Mouse (Mus musculus) neural tube, embryonic 12.5 days (tissue): Measurements from ENCODE around the gene Socs3. TPM values are rescaled to one million over a fixed set of nuclear protein-coding genes. Genes with fewer than 3 reads are reported as not detected.

Source experiments
- ATAC-seq: fragments of 200-750 bp; cut with Nextera tagmentation; 2 replicates; pipeline ENCODE4 v1.8.0; 2017; ENCODE audit warnings: low read depth, mild to moderate bottlenecking, moderate TSS enrichment, moderate library complexity; ENCODE audit not compliant: low FRiP score
- H3K27ac ChIP-seq: fragments of 300-500 bp; sonication (generic); 2 replicates; pipeline ENCODE4 v1.5.1; 2016
- H3K27me3 ChIP-seq: fragments of 300-500 bp; sonication (generic); replicated peaks from 2 replicates; pipeline ENCODE4 v1.6.1; 2016; ENCODE audit warnings: mild to moderate bottlenecking
- H3K36me3 ChIP-seq: fragments of 300-500 bp; sonication (generic); 2 replicates; pipeline ENCODE4 v1.6.1; 2016; ENCODE audit warnings: mild to moderate bottlenecking
- H3K4me1 ChIP-seq: fragments of 300-500 bp; sonication (generic); 2 replicates; pipeline ENCODE4 v1.6.1; 2016
- H3K4me2 ChIP-seq: fragments of 300-500 bp; sonication (generic); replicated peaks from 2 replicates; pipeline ENCODE4 v1.6.1; 2016; ENCODE audit warnings: mild to moderate bottlenecking
- H3K4me3 ChIP-seq: fragments of 300-500 bp; sonication (generic); 2 replicates; pipeline ENCODE4 v1.5.1; 2016
- H3K9ac ChIP-seq: fragments of 300-500 bp; sonication (generic); 2 replicates; pipeline ENCODE4 v1.6.1; 2016; ENCODE audit warnings: mild to moderate bottlenecking
- H3K9me3 ChIP-seq: fragments of 300-500 bp; sonication (generic); 2 replicates; pipeline ENCODE4 v1.6.1; 2016; ENCODE audit warnings: mild to moderate bottlenecking
- WGBS: fragments of 180-500 bp; shearing (Covaris S2); methylation state at CpG from one replicate; pipeline ENCODE4 v1.1.7; 2016; 5-methylcytosine and 5-hydroxymethylcytosine counted together
- microRNA-seq: library from miRNA; unstranded; fragments of <30 nt; microRNA quantifications from one replicate; pipeline ENCODE4, GENCODE M21; 2017
- polyA plus RNA-seq: library from polyadenylated mRNA; unstranded; fragments of >200 nt; fragmentation: Nextera tagmentation; extraction: Ambion mirVana; gene quantifications from 2 replicates; pipeline ENCODE4 v1.2.1, GENCODE M21; 2016

Gene Socs3
- polyA plus RNA-seq, 1 experiment from 2014 or later: 9.2 TPM

GRCm38 (mm10) chr11:117923279-117923678, 46.6 kb downstream of the Socs3 start:
- 89% methylated on average over 11 of the region's 11 CpGs for WGBS
- Histone ChIP-seq H3K4me1 (0 out of 2 replicates have a peak, but pooled peaks cover 5% of the 10 kb centered on the region), H3K27ac (no peak overlapping the region), H3K4me3 (no peak overlapping the region), H3K9me3 (no peaks in the 10 kb centered on the region), H3K4me2 (no peak overlapping the region), H3K27me3 (no peaks in the 10 kb centered on the region), H3K36me3 (no peaks in the 10 kb centered on the region), H3K9ac (no peak overlapping the region)
- ATAC-seq: no peak

GRCm38 (mm10) chr11:117919211-117919610, 50.6 kb downstream of the Socs3 start:
- peaks cover 11% of the 10 kb centered on the region for H3K9me3 ChIP-seq
- no peak overlapping the region for H3K27ac ChIP-seq
- H3K4me2 ChIP-seq: no peak overlapping the region
- WGBS: 17% methylated on average over 5 of the region's 5 CpGs
- H3K4me1 ChIP-seq: 0 out of 2 replicates have a peak, but pooled peaks cover 5% of the 10 kb centered on the region
- ATAC-seq: no peak
- H3K27me3 ChIP-seq: no peaks in the 10 kb centered on the region
- H3K4me3 ChIP-seq: no peak overlapping the region
- H3K36me3 ChIP-seq: no peaks in the 10 kb centered on the region
- H3K9ac ChIP-seq: no peak overlapping the region

GRCm38 (mm10) chr11:117918541-117918940, 51.3 kb downstream of the Socs3 start:
- no peak overlapping the region for H3K27ac ChIP-seq
- H3K36me3 ChIP-seq: no peaks in the 10 kb centered on the region
- WGBS: 78% methylated on average over 11 of the region's 11 CpGs
- H3K4me3 ChIP-seq: no peak overlapping the region
- H3K4me2 ChIP-seq: no peak overlapping the region
- no peak overlapping the region for H3K9ac ChIP-seq
- peaks cover 11% of the 10 kb centered on the region for H3K9me3 ChIP-seq
- H3K4me1 ChIP-seq: 0 out of 2 replicates have a peak, but pooled peaks cover 5% of the 10 kb centered on the region
- 0 out of 2 replicates have a peak, but pooled peaks cover 4% of the 10 kb centered on the region for H3K27me3 ChIP-seq
- ATAC-seq: no peak

Small RNA genes lying within 50 kb of the gene (microRNA-seq; reads per million reads assigned to microRNA genes)
- not detected for gene Mir6933

Other genes with a start within 250 kb of the Socs3 start
- gene Tmc8, start 188.0 kb downstream of the Socs3 start, polyA plus RNA-seq: 1.0 and 1.4 TPM in 2 replicates
- gene Tmc6, start 187.8 kb downstream of the Socs3 start, polyA plus RNA-seq: 11.2 and 11.5 TPM in 2 replicates
- gene 6030468B19Rik, start 172.4 kb downstream of the Socs3 start, polyA plus RNA-seq: 0.42 TPM in 1 of 2 replicates, not detected in the other
- gene Gm20708, start 160.4 kb downstream of the Socs3 start, polyA plus RNA-seq: 0.70 TPM in 1 of 2 replicates, not detected in the other
- gene Syngr2, start 160.4 kb downstream of the Socs3 start, polyA plus RNA-seq: 19.0 and 19.4 TPM in 2 replicates
- 3.4 and 4.0 TPM in 2 replicates for gene Afmid, start 144.1 kb downstream of the Socs3 start, polyA plus RNA-seq
- 53.8 and 54.4 TPM in 2 replicates for gene Tk1, start 144.0 kb downstream of the Socs3 start, polyA plus RNA-seq
- 168 and 183 TPM in 2 replicates for gene Birc5, start 120.8 kb downstream of the Socs3 start, polyA plus RNA-seq
- gene Tmem235, start 109.3 kb downstream of the Socs3 start, polyA plus RNA-seq: not detected in 2 replicates
- 3.1 and 3.2 TPM in 2 replicates for gene Tha1, start 96.6 kb downstream of the Socs3 start, polyA plus RNA-seq
- 50.2 and 50.3 TPM in 2 replicates for gene Pgs1, start 16.2 kb upstream of the Socs3 start, polyA plus RNA-seq
- gene Dnah17, start 160.6 kb upstream of the Socs3 start, polyA plus RNA-seq: 0.27 and 0.28 TPM in 2 replicates